Mouse (Mus musculus): ENCODE results near the gene Cdc6. TPM values are rescaled to one million over a fixed set of nuclear protein-coding genes. Genes with fewer than 3 reads are reported as not detected.

Gene Cdc6
- total RNA-seq (2023): 1.1 to 2.4 TPM (median 1.3 TPM) in 4 replicates

DNA sequence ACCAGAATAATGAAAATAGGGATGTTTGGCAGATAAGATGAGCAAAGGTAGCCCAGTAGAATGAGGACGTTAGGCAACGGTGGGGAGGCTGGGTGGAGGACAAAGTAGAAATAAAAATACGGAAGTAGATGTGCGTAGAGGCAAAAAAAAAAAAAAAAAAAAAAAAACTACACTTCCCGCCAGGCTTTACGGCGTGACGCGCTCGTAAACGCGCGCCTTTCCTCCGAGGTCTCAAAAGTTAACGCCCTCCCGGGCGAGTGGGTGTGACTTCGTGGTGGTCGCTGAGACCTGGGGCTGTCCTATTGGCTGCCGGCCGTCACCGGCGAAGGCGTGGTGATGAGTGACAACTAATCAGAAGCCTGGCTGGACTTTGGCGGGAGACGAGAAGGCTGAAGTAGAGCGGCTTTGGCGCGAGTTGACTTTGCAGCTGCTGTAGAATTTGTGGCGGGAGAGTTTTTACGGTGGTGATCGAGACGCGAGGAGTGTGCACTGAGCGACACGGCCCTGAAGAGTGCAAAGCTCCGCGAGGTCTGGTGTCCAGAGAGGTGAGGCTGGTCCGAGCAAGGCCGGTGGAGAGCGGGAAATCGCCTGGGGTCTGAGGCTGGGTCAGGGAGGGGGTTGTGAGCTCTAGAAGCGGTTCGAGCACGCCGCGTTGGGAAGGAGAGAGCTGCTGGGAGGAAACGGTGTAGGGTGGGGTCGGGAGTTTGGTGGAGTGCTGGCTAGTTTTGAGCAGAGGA, at the start of gene Cdc6:
TSS of gene Cdc6 (plus strand) at position 365 of the 737 bp plus-strand sequence.

DNA sequence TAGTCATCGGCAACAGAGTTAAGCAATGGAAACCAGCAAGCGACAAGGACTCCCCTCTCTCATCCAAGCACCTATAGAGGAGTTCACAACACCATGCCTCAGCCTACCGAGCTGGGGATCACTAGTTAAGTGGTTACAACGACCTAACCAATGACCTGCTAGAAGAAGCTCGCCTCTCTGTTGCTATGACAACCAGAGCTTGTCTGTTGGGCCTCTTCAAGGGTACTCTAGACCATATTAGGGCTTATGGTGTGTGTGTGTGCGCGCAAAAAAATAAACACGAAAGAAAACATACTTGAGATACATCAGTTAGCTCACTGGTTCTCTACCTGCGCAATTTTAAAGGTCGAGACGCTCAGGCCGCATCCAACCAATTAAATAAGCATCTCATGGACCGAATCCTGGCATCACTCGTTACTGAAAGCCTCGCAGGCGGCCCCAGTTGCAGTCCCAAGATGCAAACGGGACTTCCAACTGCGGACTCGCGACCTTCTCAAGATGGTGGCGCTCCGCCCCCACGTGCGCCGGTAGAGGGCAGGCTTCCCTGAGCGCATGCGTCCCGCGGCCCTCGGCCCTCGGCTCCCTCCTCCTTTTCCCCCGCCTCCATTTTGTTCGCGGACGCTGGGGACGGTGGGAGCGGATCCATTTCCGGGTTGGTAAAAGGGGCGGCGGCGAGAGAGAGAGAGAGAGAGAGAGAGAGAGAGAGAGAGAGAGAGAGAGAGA, 44.4 kb upstream of the Cdc6 start, which contains the start of gene Wipf2:
TSS of gene Wipf2 (plus strand) at position 611 of the 723 bp plus-strand sequence.

DNA sequence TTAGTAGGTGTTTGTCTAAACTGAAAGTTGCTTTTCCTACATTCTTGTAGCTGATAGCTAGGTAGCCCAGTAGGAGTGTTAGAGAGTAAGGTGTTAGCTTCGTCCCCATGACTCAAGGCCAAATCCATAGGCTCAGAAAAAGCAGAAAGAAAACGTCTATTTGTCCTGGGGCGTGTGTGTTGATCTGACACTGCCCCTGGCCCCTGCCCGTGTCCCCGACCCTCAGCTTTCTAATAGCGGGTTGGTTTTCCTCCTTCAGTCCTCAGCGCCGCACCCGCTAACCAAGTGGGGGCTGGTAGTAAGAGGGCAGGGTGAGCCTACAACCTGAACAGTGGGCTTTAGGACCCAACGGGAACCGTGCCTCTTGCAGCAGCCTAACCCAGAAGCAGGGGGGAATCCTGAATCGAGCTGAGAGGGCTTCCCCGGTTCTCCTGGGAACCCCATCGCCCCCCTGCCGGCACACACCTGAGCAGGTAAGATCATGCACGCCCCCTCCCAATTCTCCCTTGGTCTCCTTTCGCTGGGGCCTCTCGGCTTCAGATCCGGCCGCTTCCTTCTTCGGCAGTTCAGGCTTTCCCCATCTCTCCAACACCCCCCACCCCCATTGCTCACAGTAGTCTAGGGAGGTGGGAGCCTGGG, 20.0 kb downstream of the Cdc6 start, which contains the start of gene Rara:
TSS of gene Rara (plus strand) at position 381 of the 639 bp plus-strand sequence.

Other genes with a start within 250 kb of the Cdc6 start
- gene Gsdma, start 243.4 kb upstream of the Cdc6 start, total RNA-seq (2023): not detected in 4 replicates
- 70.0 to 78.6 TPM (median 73.2 TPM) in 4 replicates for gene Psmd3, start 225.2 kb upstream of the Cdc6 start, total RNA-seq (2023)
- not detected in 4 replicates for gene Csf3, start 206.5 kb upstream of the Cdc6 start, total RNA-seq (2023)
- gene Med24, start 178.4 kb upstream of the Cdc6 start, total RNA-seq (2023): 86.9 to 95.7 TPM (median 92.9 TPM) in 4 replicates
- 8.0 to 11.4 TPM (median 10.3 TPM) in 4 replicates for gene Thra, start 167.2 kb upstream of the Cdc6 start, total RNA-seq (2023)
- gene Nr1d1, start 132.5 kb upstream of the Cdc6 start, total RNA-seq (2023): 2.0 to 2.5 TPM (median 2.4 TPM) in 4 replicates
- 124 to 138 TPM (median 127 TPM) in 4 replicates for gene Msl1, start 112.3 kb upstream of the Cdc6 start, total RNA-seq (2023)
- 93.8 to 108 TPM (median 96.3 TPM) in 4 replicates for gene Casc3, start 102.9 kb upstream of the Cdc6 start, total RNA-seq (2023)
- 1.4 to 3.0 TPM (median 2.3 TPM) in 4 replicates for gene Rapgefl1, start 71.0 kb upstream of the Cdc6 start, total RNA-seq (2023)
- 42.7 to 50.1 TPM (median 45.7 TPM) in 4 replicates for gene Wipf2, start 44.2 kb upstream of the Cdc6 start, total RNA-seq (2023)
- gene Rara, start 20.0 kb downstream of the Cdc6 start, total RNA-seq (2023): 114 to 123 TPM (median 116 TPM) in 4 replicates
- not detected in 4 replicates for gene Gjd3, start 75.2 kb downstream of the Cdc6 start, total RNA-seq (2023)
- gene Top2a, start 116.4 kb downstream of the Cdc6 start, total RNA-seq (2023): 17.7 to 23.4 TPM (median 23.2 TPM) in 4 replicates
- 0.57 to 1.8 TPM (median 0.71 TPM) in 4 replicates for gene Igfbp4, start 133.4 kb downstream of the Cdc6 start, total RNA-seq (2023)
- not detected in 4 replicates for gene Tns4, start 181.5 kb downstream of the Cdc6 start, total RNA-seq (2023)
- gene Ccr7, start 247.3 kb downstream of the Cdc6 start, total RNA-seq (2023): 903 to 950 TPM (median 930 TPM) in 4 replicates

Data from B cell, adult 62 days (primary cell).